24 mouse cellular contexts compared by ENCODE assay signal in the genomic region with DNA sequence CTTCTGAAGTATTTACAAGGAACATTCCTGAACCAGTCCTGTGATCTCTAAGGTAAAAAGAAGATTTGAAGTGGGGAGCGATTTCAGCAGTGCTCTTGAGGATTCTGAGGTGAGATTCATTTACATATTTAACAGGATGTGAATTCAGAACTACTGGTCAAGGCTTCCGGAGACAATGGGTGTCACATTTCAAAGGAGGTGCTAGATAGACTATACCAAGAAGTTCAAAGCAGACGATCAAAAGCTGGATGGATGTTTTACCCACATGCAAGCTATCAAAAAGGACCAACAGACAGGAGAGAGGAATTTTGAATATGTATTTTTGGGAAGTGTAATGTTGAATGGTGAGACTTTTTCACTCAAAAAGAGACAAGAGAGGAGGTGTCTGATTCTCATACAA. TPM values are rescaled to one million over a fixed set of nuclear protein-coding genes. Genes with fewer than 3 reads are reported as not detected.
"Had no signal": no experiment of that assay in that cellular context is flagged by ENCODE, and none has a peak within 500 bp of the region (broad histone marks: within the 10 kb centered on the region; RNA-seq: fewer than 3 reads in every experiment).

No protein-coding gene starts in this region.

- H3K27ac ChIP-seq: kidney, embryonic 15.5 days; limb, embryonic 10.5 days; limb, embryonic 13.5 days; liver, embryonic 12.5 days; liver, embryonic 15.5 days; lung, embryonic 15.5 days; midbrain, embryonic 12.5 days; midbrain, embryonic 15.5 days; neural tube, embryonic 13.5 days; stomach, embryonic 15.5 days had no signal

- H3K4me2 ChIP-seq: kidney, embryonic 15.5 days; limb, embryonic 13.5 days; liver, embryonic 12.5 days; liver, embryonic 15.5 days; lung, embryonic 15.5 days; midbrain, embryonic 12.5 days; midbrain, embryonic 15.5 days; neural tube, embryonic 13.5 days; stomach, embryonic 15.5 days had no signal

- H3K4me1 ChIP-seq: kidney, embryonic 15.5 days; limb, embryonic 10.5 days; limb, embryonic 13.5 days; liver, embryonic 12.5 days; liver, embryonic 15.5 days; lung, embryonic 15.5 days; midbrain, embryonic 12.5 days; midbrain, embryonic 15.5 days; neural tube, embryonic 13.5 days; stomach, embryonic 15.5 days had no signal

- DNase-seq: kidney, adult 8-10 months; kidney, postnatal 10 days; kidney, postnatal 4 days; liver; lung, adult 18-20 months; lung, postnatal 10 days; lung, postnatal 36 days; retina, postnatal 1 day; right cerebral cortex, postnatal 25 days; spleen, adult 18-20 months; thymus, adult 18-20 months; thymus, postnatal 36 days had no signal

- H3K4me3 ChIP-seq: kidney, embryonic 15.5 days; limb, embryonic 10.5 days; limb, embryonic 13.5 days; liver, embryonic 12.5 days; liver, embryonic 15.5 days; lung, embryonic 15.5 days; midbrain, embryonic 12.5 days; midbrain, embryonic 15.5 days; neural tube, embryonic 13.5 days; stomach, embryonic 15.5 days had no signal

- ATAC-seq: liver, embryonic 12.5 days; midbrain, embryonic 15.5 days had no signal

- H3K36me3 ChIP-seq: kidney, embryonic 15.5 days; limb, embryonic 10.5 days; limb, embryonic 13.5 days; liver, embryonic 12.5 days; liver, embryonic 15.5 days; lung, embryonic 15.5 days; midbrain, embryonic 12.5 days; midbrain, embryonic 15.5 days; neural tube, embryonic 13.5 days; stomach, embryonic 15.5 days had no signal

- H3K27me3 ChIP-seq: kidney, embryonic 15.5 days; limb, embryonic 13.5 days; liver, embryonic 12.5 days; liver, embryonic 15.5 days; lung, embryonic 15.5 days; midbrain, embryonic 12.5 days; midbrain, embryonic 15.5 days; neural tube, embryonic 13.5 days; stomach, embryonic 15.5 days had no signal

- H3K9ac ChIP-seq: kidney, embryonic 15.5 days; limb, embryonic 13.5 days; liver, embryonic 12.5 days; liver, embryonic 15.5 days; lung, embryonic 15.5 days; midbrain, embryonic 12.5 days; midbrain, embryonic 15.5 days; neural tube, embryonic 13.5 days; stomach, embryonic 15.5 days had no signal

- H3K9me3 ChIP-seq: kidney, embryonic 15.5 days; limb, embryonic 10.5 days; limb, embryonic 13.5 days; liver, embryonic 12.5 days; liver, embryonic 15.5 days; lung, embryonic 15.5 days; midbrain, embryonic 12.5 days; midbrain, embryonic 15.5 days; neural tube, embryonic 13.5 days; stomach, embryonic 15.5 days had no signal

RNA-seq across cellular contexts. Expression of gene Clnk, which starts 28.7 kb away (rescaled TPM):
- total RNA-seq: layer of hippocampus, adult 18-20 months; neutrophil, adult 5-6 weeks had no signal
- polyA plus RNA-seq: kidney, embryonic 15.5 days; limb, embryonic 13.5 days; liver, embryonic 12.5 days; liver, embryonic 15.5 days; neural tube, embryonic 13.5 days had no signal
